Mouse (Mus musculus): ENCODE results near the gene Siglecg. TPM values are rescaled to one million over a fixed set of nuclear protein-coding genes. Genes with fewer than 3 reads are reported as not detected.

The Siglecg gene
- polyA plus RNA-seq, 1 experiment from 2014 or later: 0.48 TPM

- Histone ChIP-seq H3K27ac (ENCODE audit: low read length) (no peak overlapping the region), H3K4me2 (replicated peaks; ENCODE audit: low read depth, low read length) (no peak overlapping the region), H3K27me3 (replicated peaks; ENCODE audit: insufficient read depth, low read length) (no peaks in the 10 kb centered on the region), H3K9ac (replicated peaks; ENCODE audit: low read depth) (no peak overlapping the region), H3K4me3 (ENCODE audit: low read depth, low read length) (no peak overlapping the region), H3K4me1 (ENCODE audit: insufficient read depth, low read depth, low read length) (no peaks in the 10 kb centered on the region), H3K9me3 (ENCODE audit: low read length) (no peaks in the 10 kb centered on the region), H3K36me3 (ENCODE audit: insufficient read depth, low read length) (no peaks in the 10 kb centered on the region)
- 52% methylated on average over 3 of the region's 3 CpGs for WGBS
- ATAC-seq: no peak
- no peak for TF ChIP-seq CTCF (IDR thresholded peaks at IDR 0.05)
- no peak for TF ChIP-seq EP300 (IDR thresholded peaks at IDR 0.05)
- DNase-seq (ENCODE audit: low spot score): no peak
Observed at GRCm38 (mm10) chr7:43423991-43424625, 16.1 kb downstream of the Siglecg start.

GRCm38 (mm10) chr7:43427406-43427805 is 19.4 kb downstream of the Siglecg start, which contains the start of gene Lim2:
TSS of gene Lim2 (plus strand) at chr7:43427670.
- H3K9me3 ChIP-seq (ENCODE audit: low read length): no peaks in the 10 kb centered on the region
- no peak for TF ChIP-seq CTCF (IDR thresholded peaks at IDR 0.05)
- no peak for TF ChIP-seq EP300 (IDR thresholded peaks at IDR 0.05)
- H3K4me2 ChIP-seq (replicated peaks; ENCODE audit: low read depth, low read length): no peak within 1 kb of the TSS
- H3K27me3 ChIP-seq (replicated peaks; ENCODE audit: insufficient read depth, low read length): no peaks in the 10 kb centered on the region
- DNase-seq (ENCODE audit: low spot score) (no peak), ATAC-seq (no peak)
- no peak within 1 kb of the TSS for H3K9ac ChIP-seq (replicated peaks; ENCODE audit: low read depth)
- 82% methylated on average over 8 of the region's 8 CpGs for WGBS
- no peaks in the 10 kb centered on the region for H3K36me3 ChIP-seq (ENCODE audit: insufficient read depth, low read length)
- no peak within 1 kb of the TSS for H3K27ac ChIP-seq (ENCODE audit: low read length)
- no peaks in the 10 kb centered on the region for H3K4me1 ChIP-seq (ENCODE audit: insufficient read depth, low read depth, low read length)
- H3K4me3 ChIP-seq (ENCODE audit: low read depth, low read length): no peak within 1 kb of the TSS

- H3K27me3 ChIP-seq (replicated peaks; ENCODE audit: insufficient read depth, low read length): no peaks in the 10 kb centered on the region
- no peak overlapping the region for H3K4me3 ChIP-seq (ENCODE audit: low read depth, low read length)
- H3K36me3 ChIP-seq (ENCODE audit: insufficient read depth, low read length): no peaks in the 10 kb centered on the region
- H3K27ac ChIP-seq (ENCODE audit: low read length): no peak overlapping the region
- WGBS: 49% methylated on average over 4 of the region's 4 CpGs
- H3K4me2 ChIP-seq (replicated peaks; ENCODE audit: low read depth, low read length): no peak overlapping the region
- ATAC-seq (no peak), DNase-seq (ENCODE audit: low spot score) (no peak)
- H3K9me3 ChIP-seq (ENCODE audit: low read length): no peaks in the 10 kb centered on the region
- H3K4me1 ChIP-seq (ENCODE audit: insufficient read depth, low read depth, low read length): no peaks in the 10 kb centered on the region
- TF ChIP-seq EP300 (IDR thresholded peaks at IDR 0.05): no peak
- TF ChIP-seq CTCF (IDR thresholded peaks at IDR 0.05): no peak
- H3K9ac ChIP-seq (replicated peaks; ENCODE audit: low read depth): no peak overlapping the region
Observed at GRCm38 (mm10) chr7:43429500-43429899, 21.5 kb downstream of the Siglecg start.

GRCm38 (mm10) chr7:43432891-43433290 is 24.9 kb downstream of the Siglecg start:
- DNase-seq (ENCODE audit: low spot score) (no peak), ATAC-seq (no peak)
- no peaks in the 10 kb centered on the region for H3K9me3 ChIP-seq (ENCODE audit: low read length)
- TF ChIP-seq CTCF (IDR thresholded peaks at IDR 0.05) (no peak), EP300 (IDR thresholded peaks at IDR 0.05) (no peak)
- no peaks in the 10 kb centered on the region for H3K36me3 ChIP-seq (ENCODE audit: insufficient read depth, low read length)
- no peak overlapping the region for H3K4me3 ChIP-seq (ENCODE audit: low read depth, low read length)
- WGBS: 69% methylated on average over 4 of the region's 4 CpGs
- H3K27me3 ChIP-seq (replicated peaks; ENCODE audit: insufficient read depth, low read length): no peaks in the 10 kb centered on the region
- H3K9ac ChIP-seq (replicated peaks; ENCODE audit: low read depth): no peak overlapping the region
- H3K27ac ChIP-seq (ENCODE audit: low read length): no peak overlapping the region
- no peak overlapping the region for H3K4me2 ChIP-seq (replicated peaks; ENCODE audit: low read depth, low read length)
- H3K4me1 ChIP-seq (ENCODE audit: insufficient read depth, low read depth, low read length): no peaks in the 10 kb centered on the region

- no peak overlapping the region for H3K27ac ChIP-seq (ENCODE audit: low read length)
- H3K4me2 ChIP-seq (replicated peaks; ENCODE audit: low read depth, low read length): no peak overlapping the region
- DNase-seq (ENCODE audit: low spot score): no peak
- no peak overlapping the region for H3K9ac ChIP-seq (replicated peaks; ENCODE audit: low read depth)
- TF ChIP-seq CTCF (IDR thresholded peaks at IDR 0.05): no peak
- no peak for TF ChIP-seq EP300 (IDR thresholded peaks at IDR 0.05)
- H3K36me3 ChIP-seq (ENCODE audit: insufficient read depth, low read length): no peaks in the 10 kb centered on the region
- no peak for ATAC-seq
- H3K27me3 ChIP-seq (replicated peaks; ENCODE audit: insufficient read depth, low read length): no peaks in the 10 kb centered on the region
- H3K4me1 ChIP-seq (ENCODE audit: insufficient read depth, low read depth, low read length): no peaks in the 10 kb centered on the region
- H3K4me3 ChIP-seq (ENCODE audit: low read depth, low read length): no peak overlapping the region
- 81% methylated on average over 5 of the region's 5 CpGs for WGBS
- no peaks in the 10 kb centered on the region for H3K9me3 ChIP-seq (ENCODE audit: low read length)
Observed at GRCm38 (mm10) chr7:43434676-43435075, 26.7 kb downstream of the Siglecg start.

- no peaks in the 10 kb centered on the region for H3K4me1 ChIP-seq (ENCODE audit: insufficient read depth, low read depth, low read length)
- no peak within 1 kb of the TSS for H3K9ac ChIP-seq (replicated peaks; ENCODE audit: low read depth)
- DNase-seq (ENCODE audit: low spot score) (no peak), ATAC-seq (no peak)
- TF ChIP-seq CTCF (IDR thresholded peaks at IDR 0.05) (no peak), EP300 (IDR thresholded peaks at IDR 0.05) (no peak)
- no peaks in the 10 kb centered on the region for H3K36me3 ChIP-seq (ENCODE audit: insufficient read depth, low read length)
- no peak within 1 kb of the TSS for H3K4me2 ChIP-seq (replicated peaks; ENCODE audit: low read depth, low read length)
- 65% methylated on average over 10 of the region's 10 CpGs for WGBS
- no peak within 1 kb of the TSS for H3K27ac ChIP-seq (ENCODE audit: low read length)
- no peaks in the 10 kb centered on the region for H3K27me3 ChIP-seq (replicated peaks; ENCODE audit: insufficient read depth, low read length)
- no peak within 1 kb of the TSS for H3K4me3 ChIP-seq (ENCODE audit: low read depth, low read length)
- H3K9me3 ChIP-seq (ENCODE audit: low read length): no peaks in the 10 kb centered on the region
Observed at GRCm38 (mm10) chr7:43436341-43437255, 28.6 kb downstream of the Siglecg start, which contains the start of gene Nkg7. TSS of gene Nkg7 (plus strand) at chr7:43437073.

Data from lung, postnatal 0 days (tissue).